Mouse (Mus musculus) R1 (cell line): ENCODE measurements around the gene Vps13c.

Experiments used
- DNase-seq: peaks from one replicate; pipeline ENCODE4 v3.0.0-alpha.2; 2018; ENCODE audit warnings: low read depth, low spot score

Vps13c gene

DNA sequence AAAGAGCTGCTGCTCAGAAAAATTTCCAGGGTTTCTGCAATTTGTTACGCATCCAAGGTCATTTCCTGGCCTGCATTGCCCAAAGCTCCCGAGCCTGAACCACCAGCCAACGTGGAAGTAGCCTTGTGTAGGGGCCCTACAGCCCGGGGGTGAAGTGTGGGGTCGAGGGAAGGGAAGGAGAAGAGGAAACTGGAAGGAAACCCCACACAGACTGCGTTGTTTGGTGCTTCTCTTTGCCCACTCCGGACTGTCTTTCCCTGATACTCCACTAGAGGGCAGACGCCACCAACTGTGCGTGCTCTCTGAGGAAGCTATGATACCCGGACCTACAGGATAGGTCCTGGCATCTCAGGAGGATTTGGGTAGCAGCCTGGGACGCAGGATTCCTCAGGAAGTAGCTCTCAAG, 174.8 kb downstream of the Vps13c start:
- DNase-seq: peak; percentile 75

DNA sequence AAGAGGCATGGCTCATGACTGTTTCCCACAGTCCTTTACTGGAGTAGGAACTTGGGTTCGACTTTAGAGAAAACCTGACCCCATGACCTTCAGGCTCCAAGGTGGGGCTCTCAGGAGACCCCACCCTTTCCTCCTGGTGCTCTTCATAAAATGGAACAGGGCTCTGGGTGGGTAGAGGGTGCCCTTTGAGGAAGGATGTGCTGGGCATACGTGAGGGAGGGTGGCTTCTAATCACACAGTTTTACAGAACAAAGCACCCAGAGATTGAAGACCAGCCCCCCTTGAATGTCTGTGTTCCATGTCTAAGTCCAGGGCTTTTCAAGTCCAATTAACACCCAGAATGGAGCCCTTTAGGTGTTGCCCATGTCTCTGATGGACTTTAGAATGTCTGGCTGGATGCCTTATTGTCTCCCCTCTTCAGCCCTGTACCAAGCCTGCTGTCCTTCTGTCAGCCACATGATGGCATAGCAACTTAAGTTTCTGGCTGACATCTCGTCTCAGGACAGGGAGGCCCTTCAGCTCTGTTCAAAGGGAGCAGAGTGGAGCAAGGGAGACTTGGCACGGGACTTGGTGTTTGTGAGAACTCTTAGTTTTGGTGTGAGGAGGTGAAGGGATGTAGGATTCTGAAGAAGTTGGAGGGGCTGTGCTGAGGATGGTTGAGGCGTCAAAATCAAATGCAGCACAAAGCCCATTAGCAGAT, 176.2 kb downstream of the Vps13c start:
- peak; percentile 27 for DNase-seq

DNA sequence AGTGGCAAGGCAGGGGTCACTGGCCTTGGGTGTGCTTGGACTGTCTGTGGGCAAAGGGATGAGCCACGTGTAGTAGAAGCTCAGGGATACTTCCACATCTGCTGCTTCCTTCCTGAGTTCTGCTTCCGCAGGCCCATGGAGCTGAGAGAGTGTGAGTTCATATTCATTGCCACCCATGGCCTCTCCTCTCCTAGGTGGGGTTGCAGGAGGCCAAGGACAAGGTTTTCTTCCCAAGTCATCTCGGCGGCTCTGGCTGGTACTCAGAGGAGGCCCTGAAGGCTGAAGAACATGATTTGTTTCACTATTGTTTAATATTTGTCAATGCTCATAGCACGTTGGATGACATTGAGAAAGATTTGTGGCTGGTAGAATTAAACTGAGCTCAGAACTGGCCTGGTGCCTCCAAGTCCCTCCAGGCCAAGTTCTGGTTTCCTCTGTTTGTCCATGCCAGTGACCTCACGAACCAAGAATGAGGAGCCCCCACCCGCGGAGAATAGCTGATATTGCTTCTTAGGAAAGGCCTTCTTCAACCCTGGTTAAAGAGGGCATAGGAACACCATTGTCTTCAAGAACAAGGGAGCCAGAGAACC, 180.7 kb downstream of the Vps13c start:
- DNase-seq: no peak

DNA sequence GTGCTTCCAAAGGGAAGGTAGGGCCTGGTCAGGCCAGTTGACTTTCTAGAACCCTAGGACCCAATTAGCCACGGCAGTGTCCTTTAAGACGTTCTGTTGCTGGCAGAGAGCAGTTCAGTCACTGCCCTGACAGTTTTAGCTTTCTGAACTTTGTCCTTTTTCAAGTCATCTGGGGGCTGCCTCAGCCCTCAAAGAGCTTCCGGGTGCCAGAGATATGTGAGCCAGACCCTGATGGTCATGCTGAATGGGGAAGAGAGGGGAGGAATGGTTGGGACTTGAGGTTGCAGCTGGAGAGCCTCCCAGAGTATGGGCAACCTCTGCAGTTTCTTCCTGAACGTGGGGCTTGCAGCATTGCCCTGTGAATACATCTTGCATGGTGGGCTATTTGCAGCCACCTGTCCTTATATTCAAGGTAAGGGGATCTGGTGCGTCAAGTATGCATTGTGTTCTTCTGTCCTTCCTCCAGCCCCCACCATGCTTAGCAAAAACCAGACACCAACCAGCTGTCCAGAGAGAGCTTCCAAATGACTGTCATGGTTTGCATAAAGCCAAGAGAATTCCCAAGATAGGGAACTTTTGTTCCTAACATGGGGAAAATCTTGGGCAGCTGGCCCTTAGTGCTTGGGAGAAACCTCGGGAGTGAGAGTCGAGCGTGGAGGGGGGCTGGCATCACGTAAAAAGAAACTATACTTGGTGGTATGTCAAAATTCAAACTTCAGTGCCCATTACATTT, 182.3 kb downstream of the Vps13c start:
- no peak for DNase-seq

DNA sequence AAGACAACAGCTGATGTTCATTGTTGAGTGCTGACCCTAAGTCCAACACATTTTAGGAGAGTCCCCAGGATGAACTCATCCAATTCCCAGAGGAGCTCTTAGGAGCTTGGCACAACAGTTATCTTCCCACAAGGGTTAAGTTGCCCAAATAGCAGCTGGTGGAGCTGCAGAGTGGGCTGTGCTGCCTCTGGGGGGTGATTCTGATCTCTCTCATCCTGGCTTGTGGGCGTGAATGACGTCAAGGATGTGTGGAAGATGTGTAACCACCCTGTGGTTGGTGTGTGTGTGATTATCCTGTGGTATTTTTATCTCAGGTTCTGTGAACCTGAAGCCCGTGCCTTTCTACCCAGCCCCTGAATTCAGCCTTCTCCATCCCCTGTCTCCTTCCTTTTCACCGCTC, 188.4 kb downstream of the Vps13c start:
- DNase-seq: no peak

DNA sequence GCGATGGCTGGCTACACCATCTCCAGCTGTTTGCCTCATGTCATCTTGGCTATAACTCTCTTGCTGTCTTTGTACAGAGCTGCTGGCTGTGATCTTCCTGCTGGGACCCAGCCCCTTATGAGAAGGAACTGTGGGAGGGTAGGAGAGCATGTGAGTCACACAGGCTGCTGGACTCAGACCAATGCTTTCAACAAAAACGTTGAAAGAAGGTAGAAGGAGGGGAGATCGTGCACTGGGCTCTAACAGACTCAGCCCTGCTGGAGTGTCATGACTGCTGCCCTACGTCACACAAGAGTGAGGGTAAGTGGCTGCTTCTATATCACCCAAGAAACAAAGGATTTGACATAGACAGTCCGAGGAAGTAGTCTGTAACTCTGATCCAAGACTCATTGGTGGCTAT, 193.6 kb downstream of the Vps13c start:
- DNase-seq: no peak
